Mouse (Mus musculus) forebrain, embryonic 13.5 days (tissue): ENCODE results near the gene Ubn1. TPM values are rescaled to one million over a fixed set of nuclear protein-coding genes. Genes with fewer than 3 reads are reported as not detected.

Experiments
- ATAC-seq: fragments of 200-750 bp; cut with Nextera tagmentation; 2 replicates; pipeline ENCODE4 v1.8.0; 2017
- H3K27ac ChIP-seq: fragments of 300-500 bp; sonication (generic); 2 replicates; pipeline ENCODE4 v1.5.1; 2015; ENCODE audit warnings: inconsistent platforms, mild to moderate bottlenecking, moderate library complexity
- H3K27me3 ChIP-seq: fragments of 300-500 bp; sonication (generic); 2 replicates; pipeline ENCODE4 v1.6.1; 2015; ENCODE audit warnings: mild to moderate bottlenecking, inconsistent platforms
- H3K36me3 ChIP-seq: fragments of 300-500 bp; sonication (generic); 2 replicates; pipeline ENCODE4 v1.6.1; 2015; ENCODE audit warnings: mild to moderate bottlenecking, inconsistent platforms; ENCODE audit not compliant: poor library complexity, severe bottlenecking
- H3K4me1 ChIP-seq: fragments of 300-500 bp; sonication (generic); 2 replicates; pipeline ENCODE4 v1.6.1; 2015; ENCODE audit warnings: inconsistent platforms
- H3K4me2 ChIP-seq: fragments of 300-500 bp; sonication (generic); 2 replicates; pipeline ENCODE4 v1.6.1; 2015; ENCODE audit warnings: inconsistent platforms, mild to moderate bottlenecking, moderate library complexity
- H3K4me3 ChIP-seq: fragments of 300-500 bp; sonication (generic); 2 replicates; pipeline ENCODE4 v1.5.1; 2015; ENCODE audit warnings: mild to moderate bottlenecking, inconsistent platforms
- H3K9ac ChIP-seq: fragments of 300-500 bp; sonication (generic); 2 replicates; pipeline ENCODE4 v1.6.1; 2015; ENCODE audit warnings: mild to moderate bottlenecking, inconsistent platforms
- H3K9me3 ChIP-seq: fragments of 300-500 bp; sonication (generic); replicated peaks from 2 replicates; pipeline ENCODE4 v1.6.1; 2016; ENCODE audit warnings: inconsistent platforms
- WGBS: fragments of 180-500 bp; shearing (Covaris S2); methylation state at CpG from one replicate; pipeline ENCODE4 v1.1.7; 2015; 5-methylcytosine and 5-hydroxymethylcytosine counted together
- polyA plus RNA-seq: library from polyadenylated mRNA; unstranded; fragments of >200 nt; fragmentation: Nextera tagmentation; extraction: Ambion mirVana; gene quantifications from 2 replicates; pipeline ENCODE4 v1.2.1, GENCODE M21; 2015

Gene Ubn1
- polyA plus RNA-seq, 1 experiment from 2014 or later = 18.2 TPM

DNA sequence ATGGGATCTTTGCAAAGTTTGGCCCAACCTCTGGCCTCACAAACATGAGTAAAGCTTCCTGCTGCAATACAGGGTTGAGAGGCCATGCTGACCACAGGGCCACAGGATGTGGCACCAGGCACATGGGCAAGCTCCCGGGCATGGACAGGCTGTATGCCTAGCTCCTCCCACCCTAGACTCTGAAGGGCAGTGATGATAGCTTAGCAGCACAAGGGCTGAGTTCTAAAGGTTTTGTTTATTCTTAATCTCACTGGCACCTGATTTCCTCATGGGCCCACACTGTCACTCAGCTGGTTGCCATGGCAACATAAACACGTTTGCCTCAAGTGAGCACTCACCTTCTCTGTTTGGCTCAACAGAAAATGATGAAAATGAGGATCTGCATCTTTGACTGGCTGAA is 20.0 kb upstream of the Ubn1 start:
- ATAC-seq = no peak
- H3K27me3 ChIP-seq = no peaks in the 10 kb centered on the region
- no peaks in the 10 kb centered on the region for H3K9me3 ChIP-seq
- 62% methylated on average over 2 of the region's 2 CpGs for WGBS
- peaks cover 99% of the 10 kb centered on the region for H3K36me3 ChIP-seq
- no peak overlapping the region for H3K9ac ChIP-seq
- no peak overlapping the region for H3K4me3 ChIP-seq
- H3K4me1 ChIP-seq = no peaks in the 10 kb centered on the region
- no peak overlapping the region for H3K27ac ChIP-seq
- H3K4me2 ChIP-seq = no peak overlapping the region

DNA sequence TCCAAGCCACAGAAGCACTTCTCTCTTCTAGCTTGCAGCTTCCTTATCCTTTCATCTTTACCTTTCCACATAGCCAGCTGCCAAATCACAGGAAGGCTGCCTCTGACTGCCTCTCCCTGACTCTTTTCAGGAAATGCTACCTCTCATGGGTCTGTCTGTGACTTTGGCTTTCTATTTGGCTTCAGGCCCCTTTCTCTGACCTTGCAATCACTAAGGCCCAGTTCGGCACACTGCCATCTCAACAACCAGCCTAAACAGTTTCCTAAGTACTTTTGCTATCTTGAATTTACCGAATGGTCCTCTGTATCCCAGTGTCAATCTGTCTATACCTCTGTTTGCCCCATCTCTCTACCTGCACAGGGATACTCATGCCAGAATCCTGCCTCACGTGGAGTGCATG is 14.3 kb upstream of the Ubn1 start:
- 95% methylated on average over 3 of the region's 3 CpGs for WGBS
- H3K4me2 ChIP-seq = no peak overlapping the region
- ATAC-seq = no peak

DNA sequence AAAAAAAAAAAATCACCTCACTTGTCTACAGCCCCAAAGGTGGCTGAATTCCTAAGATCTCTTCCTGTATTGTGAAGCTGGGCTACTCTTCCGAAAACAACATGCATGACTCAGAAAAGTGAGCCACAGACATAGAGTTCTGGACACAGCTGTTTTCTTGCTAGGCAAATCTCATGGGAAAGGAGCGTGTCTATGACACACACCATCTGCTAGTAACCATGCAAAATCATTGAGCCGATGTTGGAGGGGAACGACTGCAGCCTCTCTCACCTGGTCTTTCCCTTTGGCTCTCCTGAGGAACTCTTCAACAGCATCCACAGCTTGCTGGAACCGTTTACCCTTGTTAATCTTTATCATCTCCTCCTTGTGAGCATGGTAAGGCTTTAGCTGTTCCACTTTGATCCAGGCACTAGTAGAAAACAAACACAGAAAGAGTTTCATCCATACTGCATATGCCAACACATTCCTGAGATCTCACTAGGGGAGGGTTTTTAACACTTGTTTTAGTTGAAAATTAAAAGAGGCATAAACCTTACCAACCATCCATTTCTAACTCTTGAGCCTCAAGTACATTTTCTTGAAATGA is 13.1 kb upstream of the Ubn1 start:
- no peak overlapping the region for H3K27ac ChIP-seq
- no peak overlapping the region for H3K4me3 ChIP-seq
- H3K9me3 ChIP-seq = no peaks in the 10 kb centered on the region
- H3K36me3 ChIP-seq = peaks cover 99% of the 10 kb centered on the region
- H3K9ac ChIP-seq = no peak overlapping the region
- no peaks in the 10 kb centered on the region for H3K4me1 ChIP-seq
- H3K4me2 ChIP-seq = no peak overlapping the region
- no peaks in the 10 kb centered on the region for H3K27me3 ChIP-seq
- no peak for ATAC-seq
- WGBS = 92% methylated on average over 5 of the region's 5 CpGs

More for the DNA sequence above, 14.3 kb upstream of the Ubn1 start:
- Histone ChIP-seq H3K27me3 (no peaks in the 10 kb centered on the region), H3K9ac (no peak overlapping the region), H3K9me3 (no peaks in the 10 kb centered on the region), H3K4me1 (no peaks in the 10 kb centered on the region), H3K36me3 (peaks cover 99% of the 10 kb centered on the region), H3K27ac (no peak overlapping the region), H3K4me3 (no peak overlapping the region)

DNA sequence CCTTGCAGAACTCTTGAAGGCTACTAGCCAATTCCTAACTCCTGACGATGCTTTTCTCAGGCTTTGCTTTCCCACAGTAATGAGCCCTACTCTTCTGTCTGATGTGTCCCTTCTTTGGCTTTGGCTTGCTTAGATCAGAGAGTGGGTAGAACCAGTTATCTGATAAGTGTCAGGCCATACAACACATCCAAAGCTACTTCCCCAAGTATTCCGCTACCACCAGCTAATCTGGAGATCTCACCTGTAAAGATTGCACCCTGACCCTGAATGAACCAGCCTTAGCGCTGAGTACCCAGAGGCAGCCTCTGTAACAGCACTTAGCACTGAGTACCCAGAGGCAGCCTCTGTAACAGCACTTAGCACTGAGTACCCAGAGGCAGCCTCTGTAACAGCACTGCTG is 4.5 kb upstream of the Ubn1 start:
- WGBS = 95% methylated on average over 3 of the region's 3 CpGs

DNA sequence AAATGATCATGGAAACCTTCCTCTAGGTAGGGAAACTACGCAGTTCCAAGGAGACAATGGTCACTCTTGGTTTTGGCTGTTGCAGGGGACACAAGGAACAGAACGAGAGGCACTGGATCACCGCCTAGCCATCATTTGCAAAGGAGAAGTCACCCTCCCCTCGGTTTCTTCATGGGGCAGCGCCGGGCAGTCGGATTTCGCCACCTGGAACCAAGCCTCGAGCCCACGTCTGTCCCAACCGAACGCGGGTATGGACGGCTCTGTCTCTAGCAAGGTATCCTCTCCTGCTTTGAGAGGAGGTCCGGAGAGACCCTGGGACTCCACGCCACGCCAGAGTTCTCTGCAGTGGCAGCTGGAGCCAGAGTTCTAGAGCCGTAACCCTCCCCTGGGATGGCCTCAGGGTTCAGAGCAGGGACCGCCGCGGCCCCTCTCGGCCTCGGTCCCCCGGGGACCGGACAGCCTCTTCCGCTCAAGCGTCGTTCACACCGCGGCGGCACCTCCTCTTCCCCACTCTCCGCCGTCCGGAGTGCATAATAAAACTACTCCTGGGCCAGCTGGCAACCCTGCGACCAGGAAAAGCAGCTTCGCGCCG is 579 bp upstream of the Ubn1 start:
- Histone ChIP-seq H3K4me1 (peaks cover 32% of the 10 kb centered on the region), H3K4me3 (peak overlapping the region; percentile 98), H3K9me3 (no peaks in the 10 kb centered on the region), H3K36me3 (peaks cover 41% of the 10 kb centered on the region), H3K9ac (peak overlapping the region; percentile 97), H3K27ac (peak overlapping the region; percentile 68), H3K27me3 (no peaks in the 10 kb centered on the region), H3K4me2 (peak overlapping the region; percentile 92)
- peak; percentile 56; the same call in 1 of the 2 replicates for ATAC-seq
- WGBS = under 1% methylated on average over 38 of the region's 38 CpGs

More for the DNA sequence above, 4.5 kb upstream of the Ubn1 start:
- no peak overlapping the region for H3K4me3 ChIP-seq
- no peak for ATAC-seq
- no peaks in the 10 kb centered on the region for H3K27me3 ChIP-seq
- no peak overlapping the region for H3K9ac ChIP-seq
- H3K27ac ChIP-seq = no peak overlapping the region
- H3K36me3 ChIP-seq = peaks cover 69% of the 10 kb centered on the region
- peaks cover 13% of the 10 kb centered on the region for H3K4me1 ChIP-seq
- H3K4me2 ChIP-seq = no peak overlapping the region
- no peaks in the 10 kb centered on the region for H3K9me3 ChIP-seq

DNA sequence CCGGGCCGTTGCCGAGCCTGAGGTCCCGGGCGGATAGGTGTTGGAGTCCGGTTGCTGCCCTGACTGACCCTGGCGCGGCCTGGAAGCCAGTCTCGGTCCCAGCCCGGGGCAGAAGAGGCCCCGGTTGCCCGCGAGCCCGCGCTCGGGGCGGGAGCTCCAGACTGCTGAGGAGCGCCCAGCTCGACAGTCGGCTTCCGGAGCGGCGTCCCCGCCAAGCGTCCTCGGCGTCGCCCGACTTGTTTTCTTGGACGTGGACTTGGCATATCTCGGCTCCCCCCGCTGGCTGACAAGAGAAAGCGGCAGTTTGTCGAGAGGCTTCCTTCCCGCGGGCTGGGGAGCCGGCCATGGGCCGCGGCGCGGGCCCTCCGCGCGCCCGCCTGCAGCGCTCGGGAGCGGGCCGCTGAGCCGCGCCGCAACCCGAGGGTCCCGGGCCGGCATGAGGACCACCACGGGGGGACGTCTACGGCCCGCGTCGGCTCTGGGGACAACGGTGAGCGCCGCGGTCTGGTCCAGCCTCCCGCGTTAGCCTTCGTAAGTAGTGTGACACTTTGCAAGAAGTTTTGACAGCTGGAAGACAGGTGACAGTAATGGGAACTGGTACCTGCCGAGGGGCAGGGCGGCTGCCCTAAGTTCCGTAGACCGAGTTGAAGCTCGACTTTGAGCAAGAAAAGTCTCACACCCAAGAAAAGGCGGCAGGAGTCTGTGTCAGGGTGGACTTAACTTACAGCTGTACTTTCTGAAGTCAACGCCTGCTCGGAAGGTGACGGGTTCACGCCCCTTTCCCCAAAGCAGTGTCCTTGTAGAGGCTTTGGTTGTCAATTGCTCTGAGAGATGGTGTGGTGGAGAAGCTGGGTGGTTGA is 624 bp downstream of the Ubn1 start:
- Histone ChIP-seq H3K27ac (peak overlapping the region; percentile 97), H3K4me2 (peak overlapping the region; percentile 97), H3K4me1 (peaks cover 32% of the 10 kb centered on the region), H3K9me3 (no peaks in the 10 kb centered on the region), H3K36me3 (peaks cover 36% of the 10 kb centered on the region), H3K4me3 (peak overlapping the region; percentile 98), H3K27me3 (no peaks in the 10 kb centered on the region), H3K9ac (peak overlapping the region; percentile 91)
- WGBS = under 1% methylated on average over 74 of the region's 78 CpGs
- ATAC-seq = peak; percentile 77

DNA sequence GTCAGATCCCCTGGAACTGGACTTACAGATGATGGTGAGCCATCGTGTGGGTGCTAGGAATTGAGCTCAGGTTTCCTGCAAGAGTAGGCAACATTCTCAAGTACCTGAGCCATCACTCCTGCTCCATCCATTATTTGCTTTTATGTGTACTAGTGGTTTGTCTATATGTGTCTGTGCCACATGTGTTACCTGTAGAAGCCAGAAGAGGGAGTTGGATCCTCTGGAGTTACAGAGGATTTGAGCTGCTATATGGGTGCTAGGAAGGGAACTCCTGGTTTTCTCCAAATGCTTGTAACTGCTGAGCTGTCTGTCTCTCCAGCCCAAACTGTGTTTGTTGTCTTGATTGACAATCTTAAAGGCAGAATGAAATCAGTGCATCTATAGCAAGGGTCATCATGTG is 8.3 kb downstream of the Ubn1 start:
- no peaks in the 10 kb centered on the region for H3K9me3 ChIP-seq
- WGBS = 78% methylated on average over 1 of the region's 1 CpGs
- H3K36me3 ChIP-seq = peaks cover 66% of the 10 kb centered on the region

DNA sequence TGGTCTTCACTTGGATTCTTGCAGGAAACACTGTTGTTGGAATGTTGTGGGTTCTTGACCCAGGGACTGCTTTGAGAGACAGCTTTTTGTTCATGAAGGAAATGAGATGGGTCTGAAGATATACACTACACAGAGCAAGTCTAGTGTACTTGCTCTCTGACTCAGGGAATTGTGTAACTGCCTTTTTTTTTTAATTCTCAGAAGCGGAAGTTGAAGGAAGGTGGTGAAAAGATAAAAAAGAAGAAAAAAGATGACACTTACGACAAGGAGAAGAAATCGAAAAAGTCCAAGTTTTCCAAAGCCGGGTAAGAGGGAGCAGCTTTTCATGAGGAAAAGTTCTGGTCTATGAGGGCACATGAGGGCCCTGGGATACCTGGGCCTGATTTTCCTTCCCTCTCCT is 13.6 kb downstream of the Ubn1 start:
- Histone ChIP-seq H3K9me3 (no peaks in the 10 kb centered on the region), H3K4me2 (no peak overlapping the region), H3K4me3 (no peak overlapping the region), H3K9ac (no peak overlapping the region), H3K4me1 (no peaks in the 10 kb centered on the region), H3K27me3 (no peaks in the 10 kb centered on the region), H3K36me3 (peaks cover 72% of the 10 kb centered on the region), H3K27ac (no peak overlapping the region)
- no peak for ATAC-seq
- over 99% methylated on average over 4 of the region's 4 CpGs for WGBS

More for the DNA sequence above, 8.3 kb downstream of the Ubn1 start:
- Histone ChIP-seq H3K27ac (no peak overlapping the region), H3K9ac (no peak overlapping the region), H3K27me3 (no peaks in the 10 kb centered on the region), H3K4me2 (no peak overlapping the region), H3K4me1 (no peaks in the 10 kb centered on the region), H3K4me3 (no peak overlapping the region)
- ATAC-seq = no peak

DNA sequence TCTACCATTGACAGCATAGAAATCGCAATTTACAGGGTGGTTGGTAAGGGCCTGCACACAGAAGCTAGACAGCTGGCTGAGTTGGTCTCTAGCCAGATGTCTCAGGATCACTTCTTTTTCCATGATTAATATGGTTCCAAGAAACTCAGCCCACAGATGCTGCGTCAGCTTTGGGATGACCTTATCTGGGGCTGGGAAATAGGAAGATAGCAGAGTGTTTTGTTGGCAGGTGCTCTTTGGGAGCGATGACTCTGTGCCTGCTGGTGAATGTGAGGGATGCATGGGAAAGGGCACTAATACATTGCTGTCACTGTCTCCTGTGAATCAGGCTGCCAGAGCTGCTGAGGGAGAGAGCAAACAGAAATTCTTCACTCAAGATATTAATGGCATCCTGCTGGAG is 20.5 kb downstream of the Ubn1 start:
- ATAC-seq = no peak
- 96% methylated on average over 3 of the region's 3 CpGs for WGBS
- Histone ChIP-seq H3K9me3 (no peaks in the 10 kb centered on the region), H3K27me3 (no peaks in the 10 kb centered on the region), H3K36me3 (peaks cover 86% of the 10 kb centered on the region), H3K4me3 (no peak overlapping the region), H3K9ac (no peak overlapping the region), H3K4me2 (no peak overlapping the region), H3K27ac (no peak overlapping the region; the same call in 1 of the 2 replicates), H3K4me1 (no peaks in the 10 kb centered on the region)

DNA sequence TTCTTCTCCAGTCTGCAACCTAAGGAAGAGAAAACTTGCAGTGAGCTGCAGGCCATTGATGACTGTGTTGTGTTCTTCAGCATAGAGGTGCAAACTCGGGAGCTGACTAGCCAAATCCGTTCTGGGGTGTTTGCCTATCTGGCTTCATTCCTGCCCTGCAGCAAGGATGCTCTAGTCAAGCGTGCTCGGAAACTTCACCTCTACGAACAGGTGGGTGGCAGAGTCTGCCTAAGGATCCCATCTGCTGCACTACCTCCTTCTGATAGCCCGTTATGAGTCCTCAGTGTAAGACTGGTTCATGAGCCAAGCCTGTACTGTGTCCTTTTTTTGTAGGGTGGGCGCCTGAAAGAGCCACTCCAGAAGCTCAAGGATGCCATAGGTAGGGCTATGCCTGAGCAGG is 22.1 kb downstream of the Ubn1 start:
- no peak for ATAC-seq
- Histone ChIP-seq H3K4me2 (no peak overlapping the region), H3K9me3 (no peaks in the 10 kb centered on the region), H3K9ac (no peak overlapping the region), H3K4me3 (no peak overlapping the region), H3K27me3 (no peaks in the 10 kb centered on the region), H3K4me1 (no peaks in the 10 kb centered on the region), H3K27ac (no peak overlapping the region), H3K36me3 (peaks cover 90% of the 10 kb centered on the region)
- 88% methylated on average over 7 of the region's 7 CpGs for WGBS

DNA sequence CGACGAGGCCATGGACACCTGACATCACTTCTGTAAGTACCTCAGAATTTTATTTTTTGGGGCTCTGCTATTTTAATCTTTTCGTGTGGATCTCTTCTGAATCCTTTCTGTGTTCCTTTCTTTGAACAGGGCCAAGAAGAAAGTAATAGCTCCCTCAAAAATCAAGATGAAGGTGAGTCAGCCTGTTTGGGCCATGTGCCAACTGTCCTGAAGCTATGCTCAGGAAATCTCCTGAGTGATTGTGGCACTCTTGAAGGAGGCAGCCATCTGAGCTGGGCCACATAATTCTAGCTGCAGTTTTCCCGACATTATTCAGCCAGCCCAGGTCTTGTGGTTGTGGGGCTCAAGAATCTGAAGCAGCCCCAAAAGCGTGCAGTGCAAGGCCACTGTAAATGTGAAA is 24.5 kb downstream of the Ubn1 start:
- Histone ChIP-seq H3K4me3 (no peak overlapping the region), H3K36me3 (peaks cover 94% of the 10 kb centered on the region), H3K4me2 (no peak overlapping the region), H3K27ac (no peak overlapping the region), H3K9ac (no peak overlapping the region), H3K9me3 (no peaks in the 10 kb centered on the region), H3K27me3 (no peaks in the 10 kb centered on the region), H3K4me1 (no peaks in the 10 kb centered on the region)
- no peak for ATAC-seq
- 89% methylated on average over 5 of the region's 5 CpGs for WGBS

DNA sequence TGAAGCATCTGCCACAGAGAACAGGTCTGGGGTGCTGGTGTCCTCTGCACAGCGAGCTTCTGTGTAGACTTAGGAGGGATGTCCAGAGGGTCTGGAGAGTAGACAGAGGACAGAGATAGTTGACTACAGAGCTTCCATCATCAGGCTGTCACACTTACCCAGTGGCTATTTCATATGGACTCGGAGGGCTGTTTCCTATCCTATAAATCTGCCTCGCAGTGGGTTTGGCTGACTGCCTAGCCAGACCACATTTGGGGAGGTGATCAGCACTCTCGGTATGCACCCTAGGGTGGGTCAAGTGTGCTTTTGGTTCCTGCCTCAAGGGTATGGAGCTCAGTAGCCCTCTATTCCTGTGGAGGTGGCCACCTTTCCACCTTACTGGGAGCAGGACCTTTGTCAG is 35.3 kb downstream of the Ubn1 start:
- Histone ChIP-seq H3K4me1 (no peaks in the 10 kb centered on the region), H3K36me3 (peaks cover 85% of the 10 kb centered on the region), H3K4me2 (no peak overlapping the region), H3K4me3 (no peak overlapping the region), H3K9ac (no peak overlapping the region), H3K27ac (no peak overlapping the region), H3K9me3 (no peaks in the 10 kb centered on the region), H3K27me3 (no peaks in the 10 kb centered on the region)
- no peak for ATAC-seq
- WGBS = 91% methylated on average over 4 of the region's 4 CpGs
